Mouse (Mus musculus) pancreas, adult 10 weeks (tissue): ENCODE results near the gene Krt36. TPM values are rescaled to one million over a fixed set of nuclear protein-coding genes. Genes with fewer than 3 reads are reported as not detected.

Source experiments
- polyA plus RNA-seq: library from polyadenylated mRNA; stranded (reverse); fragments of 350-450 nt; fragmentation: Illumina TruSeq; extraction: RNeasy Lipid Tissue Mini Kit (QIAGEN cat#74804); gene quantifications from one replicate; pipeline ENCODE4 v1.2.3, GENCODE M21; 2015; ENCODE audit warnings: low read depth, low replicate concordance; ENCODE audit not compliant: insufficient read depth

Gene Krt36
- not detected for polyA plus RNA-seq

GRCm38 (mm10) chr11:100105576-100106122 lies at the start of gene Krt36:
TSS of gene Krt36 (minus strand) at chr11:100105626.

DNA sequence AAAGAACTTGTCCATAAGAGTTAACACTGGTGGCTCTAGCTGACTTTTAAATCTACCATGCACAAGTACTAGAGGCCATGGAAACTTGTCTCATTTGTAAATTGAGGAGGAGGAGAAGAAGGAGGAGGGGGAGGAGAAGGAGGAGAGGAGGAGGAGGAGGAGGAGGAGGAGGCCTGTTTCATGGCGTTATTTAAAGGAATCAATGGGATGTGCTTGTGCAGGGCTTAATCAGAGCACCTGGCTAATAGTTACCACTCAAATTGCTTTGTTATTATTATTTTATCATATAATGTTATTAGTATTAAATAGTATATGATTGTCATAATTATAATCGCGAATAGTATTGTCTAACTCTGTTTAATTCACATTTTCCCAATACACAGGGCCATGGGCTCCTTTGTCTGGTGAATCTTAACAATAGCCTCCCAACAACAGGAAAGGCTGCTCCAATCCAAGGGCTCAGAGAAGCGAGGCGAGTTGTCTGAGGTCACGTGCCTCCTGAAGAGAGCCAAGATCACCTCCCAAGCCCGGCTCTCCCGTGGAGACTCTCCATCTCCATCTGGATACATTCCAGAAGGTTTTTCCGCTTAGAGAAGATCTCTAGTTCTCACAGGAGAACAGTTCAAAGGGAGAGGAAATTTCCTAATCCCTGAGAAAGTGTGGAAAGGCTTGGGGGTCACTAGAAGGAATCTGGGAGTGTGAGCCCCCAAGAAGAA lies 43.3 kb upstream of the Krt36 start, which contains the start of gene Krt19:
Gene Krt19 (minus strand): TSS at position 51 of the 716 bp plus-strand sequence.

GRCm38 (mm10) chr11:100135731-100136130 lies 30.3 kb upstream of the Krt36 start, which contains the start of gene Krt15:
TSS of gene Krt15 (minus strand) at chr11:100135928.

DNA sequence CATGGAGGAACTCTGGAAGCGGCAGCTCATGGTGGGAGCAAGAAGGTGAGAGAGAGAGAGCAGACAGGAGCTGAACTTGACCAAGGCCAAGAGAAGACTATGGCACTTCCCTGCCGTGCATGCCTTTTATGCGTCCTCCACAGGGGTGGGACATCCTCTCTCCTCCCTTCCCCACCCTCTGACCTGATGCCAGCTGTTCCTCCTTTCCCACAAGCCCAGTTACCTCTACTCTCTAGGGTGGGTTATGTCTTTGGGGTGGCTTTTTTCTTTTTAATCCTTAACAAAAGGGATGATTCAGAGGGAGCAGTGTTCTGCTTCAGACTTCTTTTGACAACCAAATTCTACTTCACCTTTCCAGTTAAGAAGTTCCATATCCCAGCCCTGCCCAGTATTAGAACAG lies 16.0 kb upstream of the Krt36 start, which contains the start of gene Krt13:
Gene Krt13 (minus strand): TSS at position 101 of the 400 bp plus-strand sequence.

GRCm38 (mm10) chr11:100096141-100096540 lies 9.3 kb downstream of the Krt36 start, which contains the start of gene Krt35:
TSS of gene Krt35 (minus strand) at chr11:100096241.

GRCm38 (mm10) chr11:100087861-100088260 lies 17.6 kb downstream of the Krt36 start, which contains the start of gene Krt32:
TSS of gene Krt32 (minus strand) at chr11:100088226.

Other genes with a start within 250 kb of the Krt36 start
- gene Gm11568, start 247.7 kb downstream of the Krt36 start, polyA plus RNA-seq, result not detected
- gene Gm11559, start 241.2 kb downstream of the Krt36 start, polyA plus RNA-seq, result not detected
- not detected for gene Krtap9-1, start 232.2 kb downstream of the Krt36 start, polyA plus RNA-seq
- gene Gm11567, start 226.4 kb downstream of the Krt36 start, polyA plus RNA-seq, result not detected
- not detected for gene Krtap31-1, start 197.7 kb downstream of the Krt36 start, polyA plus RNA-seq
- gene Gm11565, start 190.9 kb downstream of the Krt36 start, polyA plus RNA-seq, result not detected
- gene Krtap31-2, start 169.3 kb downstream of the Krt36 start, polyA plus RNA-seq, result not detected
- gene Krtap9-5, start 157.2 kb downstream of the Krt36 start, polyA plus RNA-seq, result not detected
- not detected for gene Krtap29-1, start 126.6 kb downstream of the Krt36 start, polyA plus RNA-seq
- not detected for gene Krtap16-1, start 119.0 kb downstream of the Krt36 start, polyA plus RNA-seq
- not detected for gene Krtap17-1, start 111.6 kb downstream of the Krt36 start, polyA plus RNA-seq
- gene Krt33a, start 89.4 kb downstream of the Krt36 start, polyA plus RNA-seq, result not detected
- not detected for gene Krt33b, start 75.8 kb downstream of the Krt36 start, polyA plus RNA-seq
- gene Krt34, start 64.1 kb downstream of the Krt36 start, polyA plus RNA-seq, result not detected
- not detected for gene Krt31, start 55.1 kb downstream of the Krt36 start, polyA plus RNA-seq
- not detected for gene Krt32, start 17.4 kb downstream of the Krt36 start, polyA plus RNA-seq
- gene Krt35, start 9.4 kb downstream of the Krt36 start, polyA plus RNA-seq, result not detected
- gene Krt13, start 15.9 kb upstream of the Krt36 start, polyA plus RNA-seq, result not detected
- gene Krt15, start 30.3 kb upstream of the Krt36 start, polyA plus RNA-seq, result not detected
- gene Krt19, start 43.0 kb upstream of the Krt36 start, polyA plus RNA-seq, result 42.4 TPM
- not detected for gene Krt9, start 87.6 kb upstream of the Krt36 start, polyA plus RNA-seq
- 1.7 TPM for gene Krt14, start 101.9 kb upstream of the Krt36 start, polyA plus RNA-seq
- gene Krt16, start 143.3 kb upstream of the Krt36 start, polyA plus RNA-seq, result not detected
- gene Krt17, start 155.4 kb upstream of the Krt36 start, polyA plus RNA-seq, result not detected
- gene Krt42, start 164.2 kb upstream of the Krt36 start, polyA plus RNA-seq, result not detected
- 260 TPM for gene Eif1, start 214.3 kb upstream of the Krt36 start, polyA plus RNA-seq
- gene Gast, start 228.8 kb upstream of the Krt36 start, polyA plus RNA-seq, result not detected